Mouse (Mus musculus): ENCODE results near the gene Nhej1. TPM values are rescaled to one million over a fixed set of nuclear protein-coding genes. Genes with fewer than 3 reads are reported as not detected.

The Nhej1 gene
- polyA plus RNA-seq, 1 experiment from 2014 or later = 3.5 TPM

- DNase-seq (peak; percentile 40), ATAC-seq (peak; percentile 90)
- Histone ChIP-seq H3K36me3 (replicated peaks; ENCODE audit: insufficient read depth, low read length) (no peaks in the 10 kb centered on the region), H3K4me1 (ENCODE audit: insufficient read depth) (peaks cover 13% of the 10 kb centered on the region), H3K4me3 (ENCODE audit: low read depth, low read length) (no peak overlapping the region), H3K27me3 (ENCODE audit: insufficient read depth, low read length) (no peaks in the 10 kb centered on the region), H3K9ac (replicated peaks) (no peak overlapping the region), H3K27ac (ENCODE audit: low read depth) (peak overlapping the region; percentile 62; the same call in 1 of the 2 replicates), H3K9me3 (ENCODE audit: low read length) (no peaks in the 10 kb centered on the region), H3K4me2 (ENCODE audit: low read depth, low read length) (no peak overlapping the region)
- 40% methylated on average over 4 of the region's 4 CpGs for WGBS (ENCODE audit: insufficient replicate concordance)
- no peak for TF ChIP-seq CTCF (IDR thresholded peaks at IDR 0.05; ENCODE audit: low read depth)
- no peak for TF ChIP-seq EP300 (IDR thresholded peaks at IDR 0.05; ENCODE audit: low read depth)
These were observed 153.5 kb downstream of the Nhej1 start for GRCm38 (mm10) chr1:74971353-74972050.

GRCm38 (mm10) chr1:74967962-74968580, 156.9 kb downstream of the Nhej1 start:
- WGBS (ENCODE audit: insufficient replicate concordance) = 49% methylated on average over 8 of the region's 8 CpGs
- DNase-seq (no peak), ATAC-seq (no peak)
- Histone ChIP-seq H3K27me3 (ENCODE audit: insufficient read depth, low read length) (no peaks in the 10 kb centered on the region), H3K9ac (replicated peaks) (no peak overlapping the region), H3K4me2 (ENCODE audit: low read depth, low read length) (0 out of 2 replicates have a peak overlapping the region, but pooled peaks have one; percentile 16), H3K36me3 (replicated peaks; ENCODE audit: insufficient read depth, low read length) (no peaks in the 10 kb centered on the region), H3K9me3 (ENCODE audit: low read length) (no peaks in the 10 kb centered on the region), H3K4me1 (ENCODE audit: insufficient read depth) (peaks cover 17% of the 10 kb centered on the region), H3K27ac (ENCODE audit: low read depth) (0 out of 2 replicates have a peak overlapping the region, but pooled peaks have one; percentile 6), H3K4me3 (ENCODE audit: low read depth, low read length) (no peak overlapping the region)
- TF ChIP-seq EP300 (IDR thresholded peaks at IDR 0.05; ENCODE audit: low read depth) (no peak), CTCF (IDR thresholded peaks at IDR 0.05; ENCODE audit: low read depth) (no peak)

- Histone ChIP-seq H3K27me3 (ENCODE audit: insufficient read depth, low read length) (no peaks in the 10 kb centered on the region), H3K4me3 (ENCODE audit: low read depth, low read length) (no peak overlapping the region), H3K36me3 (replicated peaks; ENCODE audit: insufficient read depth, low read length) (no peaks in the 10 kb centered on the region), H3K27ac (ENCODE audit: low read depth) (no peak overlapping the region), H3K9me3 (ENCODE audit: low read length) (no peaks in the 10 kb centered on the region), H3K4me1 (ENCODE audit: insufficient read depth) (peaks cover 7% of the 10 kb centered on the region), H3K4me2 (ENCODE audit: low read depth, low read length) (no peak overlapping the region), H3K9ac (replicated peaks) (no peak overlapping the region)
- ATAC-seq (peak; percentile 48; the same call in 1 of the 2 replicates), DNase-seq (peak; percentile 81)
- no peak for TF ChIP-seq EP300 (IDR thresholded peaks at IDR 0.05; ENCODE audit: low read depth)
- peak; percentile 81 for TF ChIP-seq CTCF (IDR thresholded peaks at IDR 0.05; ENCODE audit: low read depth)
- 21% methylated on average over 16 of the region's 16 CpGs for WGBS (ENCODE audit: insufficient replicate concordance)
These were observed 160.3 kb downstream of the Nhej1 start for GRCm38 (mm10) chr1:74964494-74965215.

- Histone ChIP-seq H3K4me3 (ENCODE audit: low read depth, low read length) (no peak overlapping the region), H3K36me3 (replicated peaks; ENCODE audit: insufficient read depth, low read length) (no peaks in the 10 kb centered on the region), H3K27ac (ENCODE audit: low read depth) (no peak overlapping the region), H3K9ac (replicated peaks) (peak overlapping the region; percentile 21; the same call in 1 of the 2 replicates), H3K9me3 (ENCODE audit: low read length) (no peaks in the 10 kb centered on the region), H3K27me3 (ENCODE audit: insufficient read depth, low read length) (no peaks in the 10 kb centered on the region), H3K4me1 (ENCODE audit: insufficient read depth) (peaks cover 5% of the 10 kb centered on the region), H3K4me2 (ENCODE audit: low read depth, low read length) (no peak overlapping the region)
- TF ChIP-seq CTCF (IDR thresholded peaks at IDR 0.05; ENCODE audit: low read depth) (no peak), EP300 (IDR thresholded peaks at IDR 0.05; ENCODE audit: low read depth) (no peak)
- DNase-seq = no peak
- ATAC-seq = peak; percentile 38; the same call in 1 of the 2 replicates
- WGBS (ENCODE audit: insufficient replicate concordance) = 65% methylated on average over 5 of the region's 5 CpGs
These were observed 162.2 kb downstream of the Nhej1 start for GRCm38 (mm10) chr1:74962853-74963227.

- 51% methylated on average over 5 of the region's 5 CpGs for WGBS (ENCODE audit: insufficient replicate concordance)
- no peak overlapping the region for H3K4me2 ChIP-seq (ENCODE audit: low read depth, low read length)
These were observed 162.7 kb downstream of the Nhej1 start for GRCm38 (mm10) chr1:74962126-74962852.

More at GRCm38 (mm10) chr1:74962126-74962852, 162.7 kb downstream of the Nhej1 start:
- Histone ChIP-seq H3K27me3 (ENCODE audit: insufficient read depth, low read length) (no peaks in the 10 kb centered on the region), H3K9me3 (ENCODE audit: low read length) (no peaks in the 10 kb centered on the region), H3K4me3 (ENCODE audit: low read depth, low read length) (no peak overlapping the region), H3K27ac (ENCODE audit: low read depth) (no peak overlapping the region), H3K9ac (replicated peaks) (no peak overlapping the region), H3K36me3 (replicated peaks; ENCODE audit: insufficient read depth, low read length) (no peaks in the 10 kb centered on the region), H3K4me1 (ENCODE audit: insufficient read depth) (peaks cover 5% of the 10 kb centered on the region; the same call in 1 of the 2 replicates)
- TF ChIP-seq EP300 (IDR thresholded peaks at IDR 0.05; ENCODE audit: low read depth) (no peak), CTCF (IDR thresholded peaks at IDR 0.05; ENCODE audit: low read depth) (no peak)
- DNase-seq (no peak), ATAC-seq (peak; percentile 38; the same call in 1 of the 2 replicates)

Data from liver, postnatal 0 days (tissue).